Mouse (Mus musculus): ENCODE data around the gene Inafm1. TPM values are rescaled to one million over a fixed set of nuclear protein-coding genes. Genes with fewer than 3 reads are reported as not detected.

Gene Inafm1
- 13.9 and 17.6 TPM in 2 replicates for polyA plus RNA-seq (2016; fragmentation: Nextera tagmentation; extraction: Ambion mirVana)

DNA sequence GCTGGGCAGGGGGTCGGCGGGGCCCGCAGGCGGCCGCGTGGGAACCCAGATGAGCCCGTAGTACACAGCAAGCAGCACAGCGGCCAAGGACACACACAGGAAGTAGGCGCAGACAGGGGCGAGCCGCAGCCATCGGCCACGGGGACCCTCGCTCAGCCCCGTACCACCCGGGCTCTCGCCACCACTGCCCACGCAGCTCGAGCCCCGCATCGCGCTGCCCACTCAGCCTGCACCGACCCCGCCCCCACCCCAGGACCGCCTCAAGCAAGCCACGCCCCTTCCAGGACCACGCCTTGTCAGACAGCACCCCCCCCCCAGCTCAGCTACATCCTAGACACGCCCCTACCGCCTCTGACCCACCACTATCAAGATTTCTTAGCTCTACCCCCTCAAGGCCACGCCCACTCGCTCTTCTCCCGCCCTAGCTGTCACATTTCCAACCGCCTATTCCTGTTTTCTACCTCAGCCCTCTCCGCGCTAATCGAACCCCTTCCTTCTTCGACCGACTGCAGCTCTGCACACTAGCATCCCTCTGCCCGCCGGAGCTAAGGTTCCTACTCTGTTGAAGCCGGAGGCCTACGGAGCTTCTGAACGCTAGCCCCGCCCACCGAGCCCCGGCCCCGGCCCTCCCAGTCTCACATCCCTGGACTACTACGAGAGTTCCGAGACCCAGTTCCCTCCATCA lies at the start of gene Inafm1:
Gene Inafm1, minus strand, starts transcription at position 537 of the 685 bp plus-strand sequence.
- Histone ChIP-seq H3K4me3 (replicated peaks) (peak within 1 kb of the TSS; percentile 78), H3K36me3 (peaks cover 33% of the 10 kb centered on the region), H3K27ac (peak within 1 kb of the TSS; percentile 86), H3K9me3 (no peaks in the 10 kb centered on the region), H3K27me3 (peaks cover 14% of the 10 kb centered on the region), H3K4me1 (replicated peaks) (peaks cover 22% of the 10 kb centered on the region), H3K4me2 (peak within 1 kb of the TSS; percentile 72), H3K9ac (replicated peaks) (peak within 1 kb of the TSS; percentile 83)
- ATAC-seq (ENCODE audit: insufficient number of reproducible peaks, insufficient read depth, low FRiP score, low TSS enrichment, low read depth) = peak; percentile 82
- WGBS = 1% methylated on average over 40 of the region's 49 CpGs

DNA sequence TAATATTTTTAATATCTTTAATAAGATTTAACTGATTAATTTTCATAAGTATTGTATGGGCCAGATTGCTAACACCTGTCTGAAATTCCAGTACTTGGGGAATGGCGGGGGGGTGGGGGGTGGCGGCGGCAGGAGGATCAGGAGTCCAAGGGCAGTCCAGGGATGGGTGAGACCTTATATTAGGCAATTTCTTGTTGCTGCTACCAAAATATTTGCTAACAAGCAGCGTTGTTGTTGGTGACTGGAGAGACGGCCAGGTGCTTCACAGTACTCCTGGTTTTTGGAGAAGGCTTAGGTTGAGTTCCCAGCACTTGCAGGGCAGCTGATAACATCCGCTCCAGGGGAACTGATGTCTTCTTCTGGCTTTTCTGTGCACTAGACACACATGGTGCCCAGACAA lies 47.1 kb upstream of the Inafm1 start:
- Histone ChIP-seq H3K36me3 (peaks cover 32% of the 10 kb centered on the region), H3K4me2 (no peak overlapping the region), H3K27me3 (no peaks in the 10 kb centered on the region), H3K9ac (replicated peaks) (no peak overlapping the region), H3K4me1 (replicated peaks) (no peaks in the 10 kb centered on the region), H3K27ac (no peak overlapping the region), H3K9me3 (no peaks in the 10 kb centered on the region), H3K4me3 (replicated peaks) (no peak overlapping the region)
- no peak for ATAC-seq (ENCODE audit: insufficient number of reproducible peaks, insufficient read depth, low FRiP score, low TSS enrichment, low read depth)
- 90% methylated on average over 6 of the region's 6 CpGs for WGBS

DNA sequence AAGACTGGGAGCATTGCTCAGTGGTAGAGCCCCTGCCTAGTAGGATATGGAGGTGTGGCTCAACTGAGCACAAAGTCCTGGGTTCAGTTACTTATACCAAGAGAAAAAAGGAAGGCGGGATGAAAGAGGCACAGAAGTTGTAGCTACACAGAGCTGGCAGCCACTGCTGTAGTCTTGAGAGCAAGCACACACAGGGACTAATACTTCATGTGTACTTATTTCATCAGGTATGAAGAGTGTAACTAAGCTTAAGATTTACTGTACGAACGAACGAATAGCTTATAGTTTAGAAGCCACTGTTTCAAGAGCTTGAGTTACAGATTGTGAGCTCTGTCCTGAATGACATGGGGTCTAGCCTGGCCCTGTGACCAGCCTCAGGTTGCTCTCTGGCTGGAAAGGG lies 45.8 kb upstream of the Inafm1 start:
- WGBS = 92% methylated on average over 4 of the region's 4 CpGs

GRCm38 (mm10) chr7:16317094-16317493 lies 43.7 kb upstream of the Inafm1 start:
- H3K27ac ChIP-seq = no peak overlapping the region
- H3K27me3 ChIP-seq = peaks cover 4% of the 10 kb centered on the region; the same call in 1 of the 2 replicates
- H3K4me3 ChIP-seq (replicated peaks) = no peak overlapping the region
- H3K4me2 ChIP-seq = no peak overlapping the region
- peaks cover 25% of the 10 kb centered on the region for H3K4me1 ChIP-seq (replicated peaks)
- WGBS = 77% methylated on average over 14 of the region's 14 CpGs
- no peaks in the 10 kb centered on the region for H3K9me3 ChIP-seq
- peaks cover 12% of the 10 kb centered on the region for H3K36me3 ChIP-seq
- no peak overlapping the region for H3K9ac ChIP-seq (replicated peaks)
- no peak for ATAC-seq (ENCODE audit: insufficient number of reproducible peaks, insufficient read depth, low FRiP score, low TSS enrichment, low read depth)

More for the DNA sequence above, 45.8 kb upstream of the Inafm1 start:
- ATAC-seq (ENCODE audit: insufficient number of reproducible peaks, insufficient read depth, low FRiP score, low TSS enrichment, low read depth) = no peak
- Histone ChIP-seq H3K27ac (no peak overlapping the region), H3K4me1 (replicated peaks) (peaks cover 6% of the 10 kb centered on the region), H3K9ac (replicated peaks) (no peak overlapping the region), H3K4me3 (replicated peaks) (no peak overlapping the region), H3K27me3 (no peaks in the 10 kb centered on the region), H3K9me3 (no peaks in the 10 kb centered on the region), H3K36me3 (peaks cover 23% of the 10 kb centered on the region), H3K4me2 (no peak overlapping the region)

DNA sequence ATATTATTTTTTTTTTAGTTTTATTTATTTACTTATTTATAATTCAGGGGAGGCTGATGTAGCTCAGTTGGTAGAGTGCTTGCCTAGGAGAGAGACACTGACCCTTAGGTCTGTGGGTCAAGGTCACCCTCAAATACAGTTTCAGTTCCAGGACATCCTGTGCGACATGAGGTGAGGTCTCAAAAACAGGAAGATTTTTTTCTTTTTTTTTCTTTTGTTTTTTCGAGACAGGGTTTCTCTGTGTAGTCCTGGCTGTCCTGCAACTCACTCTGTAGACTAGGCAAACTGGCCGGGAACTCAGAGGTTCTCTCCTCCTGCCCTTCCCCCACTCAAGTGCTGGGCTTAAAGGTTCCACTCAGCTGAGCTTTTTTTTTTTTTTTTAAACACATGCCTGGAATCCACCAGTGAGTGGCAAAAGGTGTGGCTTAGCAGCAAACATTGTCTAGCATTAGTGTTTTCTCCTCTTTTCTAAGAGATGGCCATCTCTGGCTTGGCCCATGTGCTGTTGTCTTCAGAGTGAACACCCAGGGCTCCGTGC lies 41.9 kb upstream of the Inafm1 start:
- 67% methylated on average over 4 of the region's 4 CpGs for WGBS
- peaks cover 43% of the 10 kb centered on the region for H3K4me1 ChIP-seq (replicated peaks)
- no peak overlapping the region for H3K27ac ChIP-seq
- H3K4me3 ChIP-seq (replicated peaks) = no peak overlapping the region
- no peak overlapping the region for H3K4me2 ChIP-seq
- peaks cover 22% of the 10 kb centered on the region for H3K27me3 ChIP-seq
- no peaks in the 10 kb centered on the region for H3K9me3 ChIP-seq
- no peak overlapping the region for H3K9ac ChIP-seq (replicated peaks)
- H3K36me3 ChIP-seq = peaks cover 12% of the 10 kb centered on the region
- ATAC-seq (ENCODE audit: insufficient number of reproducible peaks, insufficient read depth, low FRiP score, low TSS enrichment, low read depth) = no peak

DNA sequence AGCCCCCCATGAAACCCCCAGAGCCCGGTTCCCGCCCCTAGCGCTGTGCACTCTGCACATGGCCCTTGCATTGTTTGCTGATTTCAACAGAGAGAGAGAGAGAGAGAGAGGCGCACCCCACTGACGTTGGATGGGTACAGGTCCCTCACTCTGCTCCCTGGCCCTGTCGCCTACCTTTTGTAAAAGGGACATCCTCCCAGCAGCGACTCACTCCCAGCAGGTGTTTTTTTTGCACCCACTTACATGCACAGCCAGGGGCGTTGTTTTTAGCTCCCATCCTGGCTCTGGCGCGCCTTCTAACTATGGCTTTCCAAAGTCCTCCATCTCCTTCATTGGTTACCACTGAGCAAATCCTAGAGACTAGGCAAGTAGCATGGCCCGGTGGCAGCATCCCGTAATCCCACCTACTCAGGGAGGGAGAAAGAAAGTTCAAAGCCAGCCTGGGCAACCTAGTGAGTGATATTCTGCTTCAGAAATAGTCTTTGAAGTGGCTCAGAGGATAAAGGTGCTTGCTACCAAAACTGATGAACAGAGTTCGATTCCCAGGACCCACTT lies 40.9 kb upstream of the Inafm1 start:
- H3K27ac ChIP-seq = peak overlapping the region; percentile 92
- H3K4me1 ChIP-seq (replicated peaks) = peaks cover 52% of the 10 kb centered on the region
- peak overlapping the region; percentile 99 for H3K4me2 ChIP-seq
- no peaks in the 10 kb centered on the region for H3K9me3 ChIP-seq
- H3K27me3 ChIP-seq = peaks cover 29% of the 10 kb centered on the region
- 9% methylated on average over 13 of the region's 13 CpGs for WGBS
- H3K4me3 ChIP-seq (replicated peaks) = peak overlapping the region; percentile 69
- H3K9ac ChIP-seq (replicated peaks) = peak overlapping the region; percentile 74
- peak; percentile 29 for ATAC-seq (ENCODE audit: insufficient number of reproducible peaks, insufficient read depth, low FRiP score, low TSS enrichment, low read depth)
- peaks cover 12% of the 10 kb centered on the region for H3K36me3 ChIP-seq

DNA sequence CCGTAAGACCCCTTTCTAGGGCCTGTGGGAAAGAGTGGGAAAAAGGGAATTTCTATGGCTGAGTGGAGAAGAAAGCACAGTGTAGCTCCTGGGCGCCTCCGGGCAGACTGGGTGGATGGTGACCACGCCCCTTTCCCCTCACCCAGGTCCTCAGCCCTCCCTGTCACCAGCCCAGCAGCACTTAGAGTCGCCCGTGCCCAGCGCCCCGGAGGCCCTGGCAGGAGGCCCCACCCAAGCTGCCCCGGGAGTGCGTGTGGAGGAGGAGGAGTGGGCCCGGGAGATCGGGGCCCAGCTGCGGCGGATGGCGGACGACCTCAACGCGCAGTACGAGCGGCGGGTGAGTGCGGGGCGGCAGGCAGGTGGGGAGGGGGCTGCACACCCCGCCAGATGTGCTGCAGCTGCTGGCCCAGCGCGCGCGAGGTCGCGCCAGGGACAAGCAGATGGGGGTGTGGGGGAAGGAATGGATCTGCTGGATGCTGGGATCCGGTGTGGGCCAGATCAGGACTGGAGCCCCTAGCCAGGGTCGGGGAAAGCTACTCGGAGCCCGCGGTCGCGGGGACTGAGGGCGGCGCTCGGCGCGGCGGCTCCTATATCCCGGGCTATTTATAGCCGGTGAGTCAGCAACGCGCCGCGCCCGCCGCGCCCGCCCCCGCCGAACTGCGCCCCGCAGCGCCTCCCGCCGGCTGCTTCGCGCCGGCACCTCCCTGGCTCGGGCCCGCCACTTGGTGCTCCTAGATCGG lies 40.2 kb upstream of the Inafm1 start:
- no peaks in the 10 kb centered on the region for H3K9me3 ChIP-seq
- H3K4me1 ChIP-seq (replicated peaks) = peaks cover 58% of the 10 kb centered on the region
- peak overlapping the region; percentile 74 for H3K9ac ChIP-seq (replicated peaks)
- H3K27me3 ChIP-seq = peaks cover 29% of the 10 kb centered on the region
- peak overlapping the region; percentile 69 for H3K4me3 ChIP-seq (replicated peaks)
- WGBS = under 1% methylated on average over 63 of the region's 66 CpGs
- ATAC-seq (ENCODE audit: insufficient number of reproducible peaks, insufficient read depth, low FRiP score, low TSS enrichment, low read depth) = peak; percentile 61
- H3K4me2 ChIP-seq = peak overlapping the region; percentile 99
- peak overlapping the region; percentile 92 for H3K27ac ChIP-seq
- peaks cover 12% of the 10 kb centered on the region for H3K36me3 ChIP-seq

DNA sequence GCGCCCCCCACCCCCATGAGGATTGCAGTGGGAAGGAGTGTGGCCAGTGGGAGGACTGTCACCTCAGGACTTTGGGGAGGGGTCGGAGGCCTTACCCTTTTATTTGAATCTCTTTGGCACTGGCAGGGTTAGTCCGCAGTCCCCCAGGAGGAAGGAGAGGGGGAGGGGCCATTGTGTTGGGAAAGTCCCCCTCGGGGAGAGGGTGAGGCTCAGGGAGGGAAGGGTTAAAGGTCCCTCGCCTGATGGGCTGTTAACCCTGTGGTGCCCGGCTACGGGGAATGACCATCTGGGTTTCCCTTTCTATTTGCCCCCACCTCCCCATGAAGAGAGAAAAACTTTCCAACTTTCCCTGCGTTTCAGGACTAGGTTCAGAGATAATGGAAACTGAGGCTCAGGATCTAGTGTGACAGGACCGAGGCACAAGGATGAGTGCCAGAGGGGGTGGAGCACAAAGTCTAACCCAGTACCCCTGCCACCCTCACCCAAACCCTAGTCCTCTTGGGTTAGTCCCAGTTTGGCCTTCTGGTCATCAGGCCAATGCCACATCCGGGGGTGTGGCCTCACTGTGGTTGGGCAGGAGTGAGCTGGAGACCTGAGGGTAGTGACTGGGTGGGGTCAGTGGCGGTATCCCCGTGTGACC lies 39.4 kb upstream of the Inafm1 start:
- peak overlapping the region; percentile 69 for H3K4me3 ChIP-seq (replicated peaks)
- peaks cover 6% of the 10 kb centered on the region; the same call in 1 of the 2 replicates for H3K36me3 ChIP-seq
- H3K9me3 ChIP-seq = no peaks in the 10 kb centered on the region
- no peak for ATAC-seq (ENCODE audit: insufficient number of reproducible peaks, insufficient read depth, low FRiP score, low TSS enrichment, low read depth)
- peaks cover 29% of the 10 kb centered on the region for H3K27me3 ChIP-seq
- peaks cover 61% of the 10 kb centered on the region for H3K4me1 ChIP-seq (replicated peaks)
- peak overlapping the region; percentile 99 for H3K4me2 ChIP-seq
- H3K27ac ChIP-seq = peak overlapping the region; percentile 92
- peak overlapping the region; percentile 83 for H3K9ac ChIP-seq (replicated peaks)
- 1% methylated on average over 12 of the region's 12 CpGs for WGBS

DNA sequence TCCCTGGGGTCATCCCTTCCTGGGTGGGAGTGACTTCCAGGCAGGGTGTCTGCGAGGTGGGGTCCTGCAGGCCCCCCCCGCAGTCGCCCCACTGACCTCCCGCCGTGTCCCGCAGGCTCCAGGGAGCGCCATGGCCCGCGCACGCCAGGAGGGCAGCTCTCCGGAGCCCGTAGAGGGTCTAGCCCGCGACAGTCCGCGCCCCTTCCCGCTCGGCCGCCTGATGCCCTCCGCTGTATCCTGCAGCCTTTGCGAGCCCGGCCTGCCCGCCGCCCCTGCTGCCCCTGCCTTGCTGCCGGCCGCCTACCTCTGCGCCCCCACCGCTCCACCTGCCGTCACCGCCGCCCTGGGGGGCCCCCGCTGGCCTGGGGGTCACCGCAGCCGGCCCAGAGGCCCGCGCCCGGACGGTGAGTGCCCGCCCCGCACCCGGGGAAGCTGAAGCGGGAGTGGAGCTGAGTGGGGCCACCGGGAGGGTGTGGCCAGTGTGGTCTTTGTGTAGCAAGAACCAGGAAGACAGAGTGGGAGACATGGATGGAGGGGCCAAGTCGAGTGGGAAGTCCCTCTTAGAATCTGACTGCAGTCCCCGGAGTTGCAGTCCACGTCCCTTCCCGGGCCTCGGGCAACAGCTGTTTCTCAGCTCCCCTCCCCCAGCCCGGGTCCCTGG lies 38.7 kb upstream of the Inafm1 start:
- peaks cover 61% of the 10 kb centered on the region for H3K4me1 ChIP-seq (replicated peaks)
- no peak for ATAC-seq (ENCODE audit: insufficient number of reproducible peaks, insufficient read depth, low FRiP score, low TSS enrichment, low read depth)

DNA sequence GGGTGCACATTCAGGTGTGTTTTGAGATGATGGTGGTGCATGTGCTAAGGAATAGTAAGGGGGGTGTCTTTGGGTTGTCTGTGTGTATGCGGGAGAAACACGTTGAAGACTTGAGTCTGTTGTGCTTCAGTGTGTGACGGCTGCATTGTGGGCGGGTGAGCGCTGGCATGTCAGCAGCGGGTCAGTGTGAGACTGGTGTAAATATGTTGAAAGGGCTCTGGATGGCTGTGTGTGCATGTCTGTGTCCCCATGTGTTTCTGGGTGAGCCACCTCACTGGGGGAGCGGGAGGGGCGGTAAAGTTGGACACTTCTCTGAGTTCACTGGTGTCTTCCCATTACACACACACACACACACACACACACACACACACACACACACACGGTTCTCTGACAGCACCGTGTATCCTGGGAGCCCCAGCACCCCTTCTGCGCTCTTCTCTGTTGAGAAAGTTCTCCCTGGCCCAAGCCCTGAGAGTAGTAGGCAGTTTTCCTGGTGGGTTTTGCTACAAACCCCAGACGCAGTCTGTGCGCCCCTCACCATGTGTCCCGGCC lies 38.1 kb upstream of the Inafm1 start:
- Histone ChIP-seq H3K27me3 (peaks cover 29% of the 10 kb centered on the region), H3K4me2 (peak overlapping the region; percentile 99), H3K27ac (peak overlapping the region; percentile 92), H3K4me1 (replicated peaks) (peaks cover 61% of the 10 kb centered on the region), H3K36me3 (no peaks in the 10 kb centered on the region), H3K9ac (replicated peaks) (peak overlapping the region; percentile 83), H3K4me3 (replicated peaks) (peak overlapping the region; percentile 69), H3K9me3 (no peaks in the 10 kb centered on the region)
- ATAC-seq (ENCODE audit: insufficient number of reproducible peaks, insufficient read depth, low FRiP score, low TSS enrichment, low read depth) = no peak
- WGBS = 1% methylated on average over 14 of the region's 14 CpGs

More for the DNA sequence above, 38.7 kb upstream of the Inafm1 start:
- Histone ChIP-seq H3K27me3 (peaks cover 29% of the 10 kb centered on the region), H3K36me3 (no peaks in the 10 kb centered on the region), H3K27ac (peak overlapping the region; percentile 92), H3K4me2 (peak overlapping the region; percentile 99), H3K9me3 (no peaks in the 10 kb centered on the region), H3K4me3 (replicated peaks) (peak overlapping the region; percentile 69), H3K9ac (replicated peaks) (peak overlapping the region; percentile 83)
- WGBS = under 1% methylated on average over 49 of the region's 49 CpGs
